In the genomic region with DNA sequence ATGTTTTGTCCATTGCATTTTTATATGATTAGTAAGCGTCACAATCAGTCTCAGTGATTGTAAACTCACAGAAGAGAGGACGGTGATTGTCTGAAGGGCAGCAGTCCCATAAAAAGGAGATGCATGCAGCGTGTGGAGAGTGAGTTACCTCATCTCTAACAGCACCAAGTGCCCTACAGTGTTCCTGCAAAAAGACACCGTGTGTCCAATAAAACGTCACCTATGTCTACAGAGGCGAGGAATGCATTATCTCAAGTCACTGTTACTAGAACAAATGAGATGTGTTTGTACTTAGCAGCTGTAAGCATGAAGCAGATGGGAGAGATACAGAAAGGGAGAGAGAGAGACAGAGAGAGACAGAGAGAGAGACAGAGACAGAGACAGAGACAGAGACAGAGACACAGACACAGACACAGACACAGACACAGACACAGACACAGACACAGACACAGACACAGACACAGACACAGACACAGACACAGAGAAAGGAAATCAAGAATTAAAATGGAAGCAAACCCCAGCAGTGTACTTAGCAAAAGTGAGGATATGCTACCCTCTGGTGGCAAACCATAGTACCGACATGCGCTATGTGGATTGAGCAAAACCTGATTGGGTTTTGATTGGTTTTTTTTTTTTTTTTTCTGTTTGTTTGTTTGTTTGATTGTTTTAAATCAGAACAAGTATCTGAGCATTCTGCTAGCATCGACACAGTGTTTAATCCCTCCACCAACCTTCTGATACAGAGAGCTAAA, we compare ENCODE assay signal across 8 mouse cellular contexts.
DNase-seq lines count a peak whose midpoint lies in the region; ATAC-seq and TF ChIP-seq lines count a peak whose summit lies in the region.

No protein-coding gene starts in this region.

- TF ChIP-seq POLR2A in ES-Bruce4 (IDR thresholded peaks at IDR 0.05; ENCODE audit: insufficient read depth, low read length): no peak

- H3K27ac ChIP-seq in ES-Bruce4 (ENCODE audit: insufficient read depth, low read length): no peak overlapping the region
- H3K27ac ChIP-seq in liver, embryonic 14.5 days: no peak overlapping the region

- whole genome bisulfite sequencing in liver, embryonic 14.5 days (ENCODE audit: insufficient replicate concordance): 32% methylated on average over 9 of the region's 9 CpGs

- no peak overlapping the region for H3K4me2 ChIP-seq in liver, embryonic 14.5 days (ENCODE audit: low read depth)

- DNase-seq in adrenal gland, adult (ENCODE audit: inconsistent age in 2 of 2, low spot score in 1 of 2): peak; percentile 33 to 78
- no peak for DNase-seq in adrenal gland, adult 8-10 months
- peak; percentile 38 for DNase-seq in cerebellum, adult 11 months
- peak; percentile 57 for DNase-seq in forelimb bud, embryonic 11.5 days (ENCODE audit: low read depth, low spot score)
- peak; percentile 39 for DNase-seq in kidney, adult 9 months
- no peak for DNase-seq in liver, embryonic 14.5 days (ENCODE audit: low read depth in 3 of 3, low spot score in 3 of 3)
- peak; percentile 85 for DNase-seq in retina, embryonic 14.5 days (ENCODE audit: low spot score)

- no peak for ATAC-seq in liver, embryonic 14.5 days (ENCODE audit: insufficient read depth)

- no peaks in the 10 kb centered on the region; the same call in 1 of the 2 replicates for H3K27me3 ChIP-seq in ES-Bruce4 (ENCODE audit: control insufficient read depth, insufficient read depth, low read length, poor library complexity, severe bottlenecking)
- H3K27me3 ChIP-seq in liver, embryonic 14.5 days (ENCODE audit: control insufficient read depth, insufficient read depth, low read length): no peaks in the 10 kb centered on the region

- no peaks in the 10 kb centered on the region for H3K36me3 ChIP-seq in ES-Bruce4 (ENCODE audit: control insufficient read depth, insufficient read depth, low read length, poor library complexity, severe bottlenecking)
- no peaks in the 10 kb centered on the region for H3K36me3 ChIP-seq in liver, embryonic 14.5 days (replicated peaks; ENCODE audit: control insufficient read depth, insufficient read depth, low read depth)

- no peaks in the 10 kb centered on the region for H3K4me1 ChIP-seq in ES-Bruce4 (ENCODE audit: control insufficient read depth, insufficient read depth, low read length)
- H3K4me1 ChIP-seq in liver, embryonic 14.5 days (replicated peaks; ENCODE audit: control insufficient read depth in 2 of 2, insufficient read depth in 2 of 2, low read length in 1 of 2): no peaks in the 10 kb centered on the region

- H3K9ac ChIP-seq in ES-Bruce4 (ENCODE audit: low read depth, poor library complexity, severe bottlenecking): no peak overlapping the region
- H3K9ac ChIP-seq in liver, embryonic 14.5 days (replicated peaks): no peak overlapping the region

- TF ChIP-seq CTCF in ES-Bruce4 (IDR thresholded peaks at IDR 0.05; ENCODE audit: low read depth, low read length): peak; percentile 4
- peak; percentile 48 for TF ChIP-seq CTCF in liver, embryonic 14.5 days (IDR thresholded peaks at IDR 0.05; ENCODE audit: low read depth)

- no peak for TF ChIP-seq EP300 in ES-Bruce4 (IDR thresholded peaks at IDR 0.05; ENCODE audit: insufficient read depth, low read depth, low read length)
- no peak for TF ChIP-seq EP300 in liver, embryonic 14.5 days (IDR thresholded peaks at IDR 0.05; ENCODE audit: low read depth)

- H3K4me3 ChIP-seq in ES-Bruce4 (ENCODE audit: low read depth, low read length): no peak overlapping the region
- H3K4me3 ChIP-seq in liver, embryonic 14.5 days (ENCODE audit: insufficient read depth in 1 of 2, low read depth in 2 of 2, low read length in 2 of 2): no peak overlapping the region

- no peaks in the 10 kb centered on the region for H3K9me3 ChIP-seq in ES-Bruce4 (replicated peaks; ENCODE audit: control insufficient read depth, insufficient read depth, low read length, poor library complexity, severe bottlenecking)
- H3K9me3 ChIP-seq in liver, embryonic 14.5 days (ENCODE audit: control insufficient read depth, low read length): no peaks in the 10 kb centered on the region

Comparison
In these comparisons a context has a peak if more than half of its experiments do, and no peak if none do; other contexts are left out.
1. DNase-seq: peak in adrenal gland, adult (2 of 2), cerebellum, adult 11 months (single experiment), forelimb bud, embryonic 11.5 days (single experiment), kidney, adult 9 months (single experiment) and retina, embryonic 14.5 days (single experiment); none in adrenal gland, adult 8-10 months (single experiment) and liver, embryonic 14.5 days (0 of 3).